Mouse (Mus musculus) hematopoietic stem cell, adult 5-6 weeks (primary cell): ENCODE data around the gene Pla2g4e. TPM values are rescaled to one million over a fixed set of nuclear protein-coding genes. Genes with fewer than 3 reads are reported as not detected.

Source experiments
- total RNA-seq: library from RNA; stranded (forward); fragments of 172-1452, 232-1000 nt; gene quantifications from 2 replicates; pipeline ENCODE4 v1.2.3, GENCODE M21; 2017

Pla2g4e gene
- total RNA-seq, 1 experiment from 2014 or later: not detected

Other genes starting within 250 kb of the Pla2g4e start
- gene Jmjd7, start 217.9 kb downstream of the Pla2g4e start, total RNA-seq: 6.1 and 7.9 TPM in 2 replicates
- 0.15 and 1.4 TPM in 2 replicates for gene Gm28042, start 217.8 kb downstream of the Pla2g4e start, total RNA-seq
- gene Pla2g4b, start 211.9 kb downstream of the Pla2g4e start, total RNA-seq: 0.38 and 3.4 TPM in 2 replicates
- gene Ehd4, start 90.7 kb downstream of the Pla2g4e start, total RNA-seq: 34.2 and 36.0 TPM in 2 replicates
- gene Pla2g4d, start 43.9 kb upstream of the Pla2g4e start, total RNA-seq: not detected in 2 replicates
- not detected in 2 replicates for gene Pla2g4f, start 68.8 kb upstream of the Pla2g4e start, total RNA-seq
- 53.1 and 73.5 TPM in 2 replicates for gene Vps39, start 107.8 kb upstream of the Pla2g4e start, total RNA-seq
- gene Ganc, start 158.6 kb upstream of the Pla2g4e start, total RNA-seq: 17.2 and 28.5 TPM in 2 replicates
- 62.5 and 65.4 TPM in 2 replicates for gene Tmem87a, start 158.8 kb upstream of the Pla2g4e start, total RNA-seq
- 4.3 and 6.0 TPM in 2 replicates for gene Capn3, start 210.7 kb upstream of the Pla2g4e start, total RNA-seq